Mouse (Mus musculus): ENCODE results near the gene Rasd1. TPM values are rescaled to one million over a fixed set of nuclear protein-coding genes. Genes with fewer than 3 reads are reported as not detected.

Gene Rasd1
- 5.2 TPM for polyA plus RNA-seq (2014; fragmentation: Illumina TruSeq; extraction: RNeasy Lipid Tissue Mini Kit (QIAGEN cat#74804); ENCODE audit: low read depth, low replicate concordance)

GRCm38 (mm10) chr11:59964818-59965217 is at the start of gene Rasd1:
Gene Rasd1 (minus strand): TSS chr11:59964944.

DNA sequence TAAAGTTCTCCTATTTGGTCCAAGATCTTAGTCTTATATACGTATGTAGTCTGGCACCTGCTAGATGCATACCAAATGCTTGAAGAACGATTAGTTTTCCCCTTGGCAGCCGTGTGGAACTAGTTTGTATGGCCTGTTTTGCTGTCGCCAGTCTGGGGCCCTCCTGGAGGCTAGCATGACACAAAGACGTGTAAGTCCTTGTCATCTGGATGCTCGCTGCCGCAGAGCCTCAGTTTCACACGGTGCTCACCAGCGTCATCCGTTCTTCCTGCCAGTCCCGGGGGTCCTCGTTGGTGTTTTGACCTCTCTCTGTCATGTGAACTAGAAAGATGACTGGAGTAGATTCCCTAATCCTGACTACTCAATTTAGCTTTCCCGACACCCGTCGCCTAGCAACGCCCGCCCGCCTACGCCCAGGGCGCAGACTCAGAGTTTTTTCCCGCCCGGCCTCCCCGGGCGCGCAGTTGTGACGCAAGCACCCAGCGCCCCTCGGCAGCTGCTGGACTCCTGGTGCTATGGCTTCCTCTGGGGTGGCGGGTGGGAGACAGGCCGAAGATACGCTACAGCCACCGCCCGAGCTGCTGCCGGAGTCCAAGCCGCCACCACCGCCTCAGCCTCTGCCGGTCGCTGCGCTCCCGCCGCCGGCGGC is 16.9 kb downstream of the Rasd1 start, which contains the start of gene Med9:
Med9 (plus strand) TSS at position 455 of the 649 bp plus-strand sequence.

Other genes starting within 250 kb of the Rasd1 start
- gene Pld6, start 177.3 kb downstream of the Rasd1 start, polyA plus RNA-seq (2014; fragmentation: Illumina TruSeq; extraction: RNeasy Lipid Tissue Mini Kit (QIAGEN cat#74804); ENCODE audit: low read depth, low replicate concordance), result not detected
- gene Flcn, start 154.9 kb downstream of the Rasd1 start, polyA plus RNA-seq (2014; fragmentation: Illumina TruSeq; extraction: RNeasy Lipid Tissue Mini Kit (QIAGEN cat#74804); ENCODE audit: low read depth, low replicate concordance), result 3.4 TPM
- 2.5 TPM for gene Nt5m, start 125.5 kb downstream of the Rasd1 start, polyA plus RNA-seq (2014; fragmentation: Illumina TruSeq; extraction: RNeasy Lipid Tissue Mini Kit (QIAGEN cat#74804); ENCODE audit: low read depth, low replicate concordance)
- 162 TPM for gene Cops3, start 125.1 kb downstream of the Rasd1 start, polyA plus RNA-seq (2014; fragmentation: Illumina TruSeq; extraction: RNeasy Lipid Tissue Mini Kit (QIAGEN cat#74804); ENCODE audit: low read depth, low replicate concordance)
- 6.7 TPM for gene Med9, start 16.7 kb downstream of the Rasd1 start, polyA plus RNA-seq (2014; fragmentation: Illumina TruSeq; extraction: RNeasy Lipid Tissue Mini Kit (QIAGEN cat#74804); ENCODE audit: low read depth, low replicate concordance)
- not detected for gene Pemt, start 81.5 kb upstream of the Rasd1 start, polyA plus RNA-seq (2014; fragmentation: Illumina TruSeq; extraction: RNeasy Lipid Tissue Mini Kit (QIAGEN cat#74804); ENCODE audit: low read depth, low replicate concordance)
- gene Rai1, start 140.1 kb upstream of the Rasd1 start, polyA plus RNA-seq (2014; fragmentation: Illumina TruSeq; extraction: RNeasy Lipid Tissue Mini Kit (QIAGEN cat#74804); ENCODE audit: low read depth, low replicate concordance), result 2.9 TPM